Mouse (Mus musculus): ENCODE measurements around the gene Ghrl.
"Not testable (repeated sequence)": the region's sequence is repeated elsewhere in the genome, so short reads cannot be mapped to it uniquely, and the experiment has no call there.

The Ghrl gene

GRCm38 (mm10) chr6:113719878-113720277 lies at the start of gene Ghrl:
Ghrl (minus strand) TSS chr6:113719880.
- no peak for DNase-seq (ENCODE audit: low read depth in 2 of 2, low spot score in 2 of 2)

- DNase-seq (ENCODE audit: low read depth in 2 of 2, low spot score in 2 of 2): no peak
Observed at GRCm38 (mm10) chr6:113768804-113769203, 49.1 kb upstream of the Ghrl start.

GRCm38 (mm10) chr6:113761644-113762043 lies 42.0 kb upstream of the Ghrl start:
- peak in 1 of 2 experiments; percentile 36 for DNase-seq (ENCODE audit: low read depth in 2 of 2, low spot score in 2 of 2)

DNA sequence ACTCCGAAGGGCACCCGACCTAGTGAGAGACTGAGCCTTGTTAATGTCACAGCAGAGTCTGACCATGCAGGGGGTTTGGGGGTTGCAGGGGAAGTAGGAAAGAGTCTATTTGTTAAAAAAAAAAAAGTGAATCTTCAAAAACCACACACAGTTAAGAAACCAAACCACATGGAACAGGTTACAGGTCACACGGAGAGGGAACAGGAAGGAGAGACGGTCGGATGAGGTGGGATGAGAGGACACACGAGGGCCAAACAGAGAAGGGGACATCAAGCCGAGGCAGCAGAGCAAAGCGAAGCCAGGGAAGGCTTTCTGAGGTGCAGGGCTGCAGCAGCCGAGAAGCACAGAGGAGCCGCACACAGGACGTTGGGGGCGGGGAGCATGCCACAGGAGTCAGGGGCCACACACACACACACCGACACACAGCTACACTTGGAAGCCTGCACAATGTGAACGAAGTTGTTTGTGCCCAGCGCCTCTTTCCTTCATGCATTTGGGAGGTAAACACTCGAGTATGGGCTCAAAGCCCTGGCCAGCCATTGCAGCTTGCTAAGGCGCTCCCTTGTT lies 29.5 kb upstream of the Ghrl start:
- peak in 1 of 2 experiments; percentile 16 for DNase-seq (ENCODE audit: low read depth in 2 of 2, low spot score in 2 of 2)

DNA sequence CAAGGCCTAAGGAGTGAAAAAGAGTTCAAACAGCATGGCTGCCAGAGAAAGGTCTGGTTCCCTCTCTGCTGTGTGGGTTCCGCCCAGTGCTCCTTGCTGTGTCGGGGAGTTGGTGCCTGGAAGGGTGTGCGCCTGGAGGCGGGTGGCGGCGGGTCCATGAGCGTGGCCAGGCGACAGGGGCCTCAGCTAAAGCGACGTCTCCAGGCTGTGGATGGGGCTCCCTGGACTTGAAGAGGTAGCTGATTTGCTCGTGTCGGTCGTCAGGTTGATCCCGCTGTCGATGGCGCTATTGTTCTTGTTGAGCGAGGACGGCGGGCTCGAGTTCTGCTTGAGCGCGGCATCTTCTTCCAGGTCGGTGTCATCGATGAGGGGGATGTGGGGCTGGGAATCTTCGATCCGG lies 28.7 kb upstream of the Ghrl start:
- DNase-seq (ENCODE audit: low read depth in 2 of 2, low spot score in 2 of 2): no peak

DNA sequence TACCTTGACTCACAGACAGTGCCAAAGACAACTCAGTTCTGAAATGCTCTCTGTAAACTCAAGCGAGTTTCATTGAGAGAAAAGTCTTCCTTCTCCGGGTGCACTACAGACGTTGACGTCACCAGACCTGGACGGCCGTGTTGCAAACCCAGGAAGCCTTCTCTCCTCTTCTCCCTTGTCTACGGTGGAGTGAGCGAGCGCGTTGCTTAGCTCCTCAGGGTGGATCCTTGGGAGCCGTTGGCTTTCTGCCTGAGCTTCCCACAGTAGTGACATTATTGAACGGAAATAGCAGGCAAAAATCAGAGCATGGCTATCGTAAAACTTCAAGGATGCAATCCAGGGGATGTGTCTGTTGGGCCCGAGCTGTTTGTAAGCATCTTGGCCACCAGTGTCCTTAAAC lies 27.6 kb upstream of the Ghrl start:
- no peak for DNase-seq (ENCODE audit: low read depth in 2 of 2, low spot score in 2 of 2)

GRCm38 (mm10) chr6:113745117-113745516 lies 25.4 kb upstream of the Ghrl start:
- DNase-seq (ENCODE audit: low read depth in 2 of 2, low spot score in 2 of 2): no peak

DNA sequence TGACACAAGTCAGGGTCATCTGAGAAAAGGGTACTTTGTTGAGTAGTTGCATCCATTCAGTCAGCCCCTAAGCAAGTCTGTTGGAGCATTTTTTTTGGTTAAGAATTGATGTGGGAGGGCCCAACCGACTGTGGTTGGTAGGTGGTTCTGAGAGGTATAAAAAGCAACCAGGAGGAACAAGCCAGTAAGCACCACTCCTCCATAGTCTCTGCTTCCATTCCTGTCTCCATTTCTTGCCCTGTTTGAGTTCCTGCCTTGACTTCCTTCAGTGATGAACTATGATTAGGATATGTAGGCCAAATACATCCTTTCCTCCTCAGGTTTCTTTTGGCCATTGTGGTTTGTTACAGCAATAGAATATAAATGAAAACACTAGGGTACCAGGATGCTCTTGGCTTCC lies 23.4 kb upstream of the Ghrl start:
- no peak for DNase-seq (ENCODE audit: low read depth in 2 of 2, low spot score in 2 of 2)

DNA sequence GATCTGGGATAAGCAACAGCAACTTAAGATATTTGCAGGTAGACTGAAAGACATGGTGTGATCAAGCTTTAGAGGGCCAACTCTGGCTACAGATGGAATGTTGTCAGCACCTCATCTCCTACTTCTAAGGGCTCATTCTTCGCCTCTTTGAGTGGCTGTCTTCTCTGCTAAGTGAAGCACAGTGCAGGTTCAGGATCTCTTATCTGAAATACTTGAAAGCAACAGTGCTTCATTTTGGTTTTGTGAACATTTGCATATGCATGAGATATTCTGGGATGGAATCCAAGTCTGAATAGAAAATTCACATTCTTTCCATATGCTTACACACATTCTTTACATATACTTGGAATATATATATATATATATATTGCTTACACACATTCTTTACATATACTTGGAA lies 22.6 kb upstream of the Ghrl start:
- DNase-seq (ENCODE audit: low read depth in 2 of 2, low spot score in 2 of 2): no peak

DNA sequence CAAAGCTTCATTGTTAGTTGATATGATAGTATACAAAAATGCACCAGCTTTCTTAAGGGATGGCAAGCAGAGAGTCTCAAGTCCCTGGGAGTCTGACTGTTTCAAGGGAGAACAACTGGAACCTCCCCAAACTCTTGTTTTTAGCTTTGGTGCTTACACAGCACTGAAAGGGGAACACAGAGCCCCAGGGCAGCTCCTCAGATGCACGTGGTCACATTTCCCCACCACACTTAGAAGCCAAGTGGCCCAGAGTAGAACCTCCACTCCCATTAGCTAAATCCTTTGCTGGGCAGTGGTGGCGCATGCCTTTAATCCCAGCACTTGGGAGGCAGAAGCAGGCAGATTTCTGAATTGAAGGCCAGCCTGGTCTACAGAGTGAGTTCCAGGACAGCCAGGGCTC lies 21.7 kb upstream of the Ghrl start:
- no peak for DNase-seq (ENCODE audit: low read depth in 2 of 2, low spot score in 2 of 2)

- DNase-seq (ENCODE audit: low read depth in 2 of 2, low spot score in 2 of 2): peak; percentile 80 to 84
Observed at GRCm38 (mm10) chr6:113740236-113741217, 20.8 kb upstream of the Ghrl start, which contains the start of gene Sec13. Sec13 (minus strand) TSS chr6:113740743.

GRCm38 (mm10) chr6:113737318-113738046 lies 17.8 kb upstream of the Ghrl start:
- DNase-seq (ENCODE audit: low read depth in 2 of 2, low spot score in 2 of 2): no peak

- DNase-seq (ENCODE audit: low read depth in 2 of 2, low spot score in 2 of 2): no peak
Observed at GRCm38 (mm10) chr6:113731296-113731695, 11.6 kb upstream of the Ghrl start.

- no peak for DNase-seq (ENCODE audit: low read depth in 2 of 2, low spot score in 2 of 2)
Observed at GRCm38 (mm10) chr6:113728181-113728580, 8.5 kb upstream of the Ghrl start.

- DNase-seq (ENCODE audit: low read depth in 2 of 2, low spot score in 2 of 2): no peak
Observed at GRCm38 (mm10) chr6:113721061-113721460, 1.4 kb upstream of the Ghrl start.

DNA sequence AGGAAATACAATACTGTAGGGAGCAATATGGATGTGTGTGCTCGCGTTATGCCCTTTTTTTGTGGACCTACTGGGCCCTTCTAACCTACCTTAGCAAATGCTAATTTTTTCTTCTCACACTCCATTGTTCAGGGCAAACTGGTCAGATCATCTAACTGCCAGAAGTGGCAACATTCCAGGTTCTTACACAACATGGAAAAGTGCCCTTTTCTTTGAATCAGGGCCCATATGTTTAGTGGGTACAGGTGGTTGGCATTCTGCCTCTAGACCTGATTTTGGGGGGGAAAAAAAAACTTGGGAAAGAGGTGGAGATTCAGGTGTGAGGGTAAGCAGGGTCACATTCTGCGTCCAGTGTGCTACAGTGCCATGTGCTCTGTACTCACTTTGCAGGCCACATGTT lies 2.1 kb downstream of the Ghrl start:
- no peak for DNase-seq (ENCODE audit: low read depth in 2 of 2, low spot score in 2 of 2)

DNA sequence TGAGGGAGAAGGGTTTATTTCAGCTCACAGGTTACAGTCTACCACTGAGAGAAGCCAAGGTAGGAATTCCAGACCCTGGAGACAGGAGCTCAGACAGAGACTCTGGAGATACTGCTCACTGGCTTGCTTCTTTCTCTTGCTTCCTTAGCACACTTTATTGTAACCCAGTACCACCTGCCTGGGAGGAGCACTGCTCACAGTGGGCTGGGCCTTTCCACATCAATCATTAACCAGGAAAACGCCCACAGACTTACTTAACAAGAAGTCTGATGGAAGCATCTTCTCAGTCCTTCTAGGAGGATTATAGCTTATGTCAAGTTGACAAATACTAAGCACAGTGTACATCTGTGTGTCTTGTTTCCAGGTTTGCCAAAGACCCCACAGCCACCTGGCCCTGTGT lies 4.9 kb downstream of the Ghrl start:
- DNase-seq (ENCODE audit: low read depth in 2 of 2, low spot score in 2 of 2): no peak

GRCm38 (mm10) chr6:113714276-113714675 lies 5.4 kb downstream of the Ghrl start:
- no peak for DNase-seq (ENCODE audit: low read depth in 2 of 2, low spot score in 2 of 2)

- DNase-seq (ENCODE audit: low read depth in 2 of 2, low spot score in 2 of 2): not testable (repeated sequence)
Observed at GRCm38 (mm10) chr6:113713389-113713788, 6.3 kb downstream of the Ghrl start.

DNA sequence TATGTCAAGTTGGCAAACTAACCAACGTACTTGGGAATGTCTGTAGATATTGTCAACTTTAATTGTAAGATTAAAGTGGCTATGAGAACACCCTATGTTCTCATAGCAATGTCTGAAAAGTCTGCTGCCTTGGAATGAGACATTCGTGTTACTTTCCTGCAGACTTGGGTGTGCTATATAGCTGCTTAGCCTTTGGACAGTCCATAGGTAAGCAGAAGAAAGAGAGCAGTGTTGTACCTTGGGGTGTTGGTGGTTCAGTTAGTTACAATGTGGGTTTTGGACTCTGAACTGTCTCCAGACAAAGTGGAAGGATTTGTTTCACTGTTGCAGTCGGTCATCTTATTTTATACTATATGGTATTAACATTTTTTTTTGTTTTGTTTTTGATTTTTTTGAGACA lies 7.0 kb downstream of the Ghrl start:
- no peak for DNase-seq (ENCODE audit: low read depth in 2 of 2, low spot score in 2 of 2)

Data from CD8-positive naive resting alpha-beta T cell, adult 2 months (primary cell).